Mouse (Mus musculus) midbrain, embryonic 11.5 days (tissue): ENCODE results near the gene Adh7. TPM values are rescaled to one million over a fixed set of nuclear protein-coding genes. Genes with fewer than 3 reads are reported as not detected.

Experiments
- ATAC-seq: fragments of 200-750 bp; cut with Nextera tagmentation; 2 replicates; pipeline ENCODE4 v1.8.0; 2017; ENCODE audit warnings: moderate TSS enrichment, moderate library complexity; ENCODE audit not compliant: low FRiP score
- DNase-seq: peaks from one replicate; pipeline ENCODE4 v3.0.0; 2015; ENCODE audit warnings: low spot score; ENCODE audit errors: missing footprints
- H3K27ac ChIP-seq: fragments of 300-500 bp; sonication (generic); 2 replicates; pipeline ENCODE4 v1.5.1; 2014; ENCODE audit warnings: low read depth, low read length
- H3K27me3 ChIP-seq: fragments of 300-500 bp; sonication (generic); 2 replicates; pipeline ENCODE4 v1.6.1; 2014; ENCODE audit warnings: mild to moderate bottlenecking, low read length, moderate library complexity, mixed read lengths; ENCODE audit not compliant: control insufficient read depth, insufficient read depth
- H3K36me3 ChIP-seq: fragments of 300-500 bp; sonication (generic); 2 replicates; pipeline ENCODE4 v1.6.1; 2014; ENCODE audit warnings: mild to moderate bottlenecking, low read length, moderate library complexity, mixed read lengths; ENCODE audit not compliant: control insufficient read depth, insufficient read depth
- H3K4me1 ChIP-seq: fragments of 300-500 bp; sonication (generic); 2 replicates; pipeline ENCODE4 v1.6.1; 2014; ENCODE audit warnings: low read length; ENCODE audit not compliant: control insufficient read depth, insufficient read depth
- H3K4me2 ChIP-seq: fragments of 300-500 bp; sonication (generic); 2 replicates; pipeline ENCODE4 v1.6.1; 2014; ENCODE audit warnings: mild to moderate bottlenecking, moderate library complexity
- H3K4me3 ChIP-seq: fragments of 300-500 bp; sonication (generic); 2 replicates; pipeline ENCODE4 v1.5.1; 2014; ENCODE audit warnings: low read depth, low read length
- H3K9ac ChIP-seq: fragments of 300-500 bp; sonication (generic); 2 replicates; pipeline ENCODE4 v1.6.1; 2014; ENCODE audit warnings: low read length
- H3K9me3 ChIP-seq: fragments of 300-500 bp; sonication (generic); 2 replicates; pipeline ENCODE4 v1.6.1; 2016; ENCODE audit warnings: low read length; ENCODE audit not compliant: control insufficient read depth
- WGBS: fragments of 180-500 bp; shearing (Covaris S2); extraction: QIAGEN DNeasy Blood & Tissue Kit; methylation state at CpG from one replicate; pipeline ENCODE4 v1.1.7; 2014; 5-methylcytosine and 5-hydroxymethylcytosine counted together
- polyA plus RNA-seq: library from polyadenylated mRNA; unstranded; fragments of >200 nt; fragmentation: Nextera tagmentation; extraction: Ambion mirVana; gene quantifications from 2 replicates; pipeline ENCODE4 v1.2.1, GENCODE M21; 2014

Adh7 gene
- polyA plus RNA-seq, 1 experiment from 2014 or later, result 0.16 TPM

- H3K4me1 ChIP-seq, result no peaks in the 10 kb centered on the region; the same call in 1 of the 2 replicates
- no peaks in the 10 kb centered on the region for H3K36me3 ChIP-seq
- H3K9ac ChIP-seq, result no peak within 1 kb of the TSS
- no peak within 1 kb of the TSS for H3K4me2 ChIP-seq
- no peak within 1 kb of the TSS for H3K4me3 ChIP-seq
- ATAC-seq (no peak), DNase-seq (peak; percentile 76)
- WGBS, result 78% methylated on average over 15 of the region's 15 CpGs
- H3K27me3 ChIP-seq, result no peaks in the 10 kb centered on the region
- no peak within 1 kb of the TSS for H3K27ac ChIP-seq
- H3K9me3 ChIP-seq, result no peaks in the 10 kb centered on the region
Observed at GRCm38 (mm10) chr3:138193683-138194302, 23.8 kb upstream of the Adh7 start, which contains the start of gene 4930579F01Rik. TSS of gene 4930579F01Rik (minus strand) at chr3:138193825.

GRCm38 (mm10) chr3:138197093-138197492, 20.5 kb upstream of the Adh7 start:
- peak; percentile 12; the same call in 1 of the 2 replicates for ATAC-seq
- no peak overlapping the region for H3K9ac ChIP-seq
- H3K4me1 ChIP-seq, result no peaks in the 10 kb centered on the region; the same call in 1 of the 2 replicates
- DNase-seq, result peak; percentile 72
- no peak overlapping the region for H3K4me3 ChIP-seq
- no peaks in the 10 kb centered on the region for H3K9me3 ChIP-seq
- no peak overlapping the region for H3K27ac ChIP-seq
- 82% methylated on average over 14 of the region's 14 CpGs for WGBS
- no peaks in the 10 kb centered on the region for H3K27me3 ChIP-seq
- H3K4me2 ChIP-seq, result no peak overlapping the region
- H3K36me3 ChIP-seq, result no peaks in the 10 kb centered on the region

GRCm38 (mm10) chr3:138197556-138197955, 20.0 kb upstream of the Adh7 start:
- no peak overlapping the region for H3K4me3 ChIP-seq
- no peaks in the 10 kb centered on the region for H3K27me3 ChIP-seq
- H3K9ac ChIP-seq, result no peak overlapping the region
- no peak overlapping the region for H3K27ac ChIP-seq
- DNase-seq (peak; percentile 83), ATAC-seq (no peak)
- no peaks in the 10 kb centered on the region; the same call in 1 of the 2 replicates for H3K4me1 ChIP-seq
- 67% methylated on average over 9 of the region's 9 CpGs for WGBS
- H3K36me3 ChIP-seq, result no peaks in the 10 kb centered on the region
- H3K4me2 ChIP-seq, result no peak overlapping the region
- no peaks in the 10 kb centered on the region for H3K9me3 ChIP-seq

GRCm38 (mm10) chr3:138197973-138198721, 19.4 kb upstream of the Adh7 start:
- Histone ChIP-seq H3K27ac (no peak overlapping the region), H3K27me3 (no peaks in the 10 kb centered on the region), H3K4me3 (peak overlapping the region; percentile 5; the same call in 1 of the 2 replicates), H3K36me3 (no peaks in the 10 kb centered on the region), H3K4me1 (no peaks in the 10 kb centered on the region; the same call in 1 of the 2 replicates), H3K9me3 (no peaks in the 10 kb centered on the region), H3K4me2 (peak overlapping the region; percentile 41), H3K9ac (peak overlapping the region; percentile 60)
- 26% methylated on average over 20 of the region's 20 CpGs for WGBS
- peak; percentile 94 for ATAC-seq
- peak; percentile 100 for DNase-seq

GRCm38 (mm10) chr3:138198722-138199068, 18.9 kb upstream of the Adh7 start:
- H3K9me3 ChIP-seq, result no peaks in the 10 kb centered on the region
- no peak overlapping the region for H3K27ac ChIP-seq
- no peaks in the 10 kb centered on the region for H3K27me3 ChIP-seq
- 77% methylated on average over 7 of the region's 7 CpGs for WGBS
- H3K4me3 ChIP-seq, result no peak overlapping the region
- ATAC-seq (peak; percentile 31; the same call in 1 of the 2 replicates), DNase-seq (no peak)
- H3K9ac ChIP-seq, result peak overlapping the region; percentile 60
- no peaks in the 10 kb centered on the region; the same call in 1 of the 2 replicates for H3K4me1 ChIP-seq
- H3K36me3 ChIP-seq, result no peaks in the 10 kb centered on the region
- no peak overlapping the region for H3K4me2 ChIP-seq

- Histone ChIP-seq H3K36me3 (no peaks in the 10 kb centered on the region), H3K4me2 (no peak overlapping the region), H3K9me3 (no peaks in the 10 kb centered on the region), H3K27me3 (no peaks in the 10 kb centered on the region), H3K4me3 (no peak overlapping the region), H3K27ac (no peak overlapping the region), H3K4me1 (no peaks in the 10 kb centered on the region), H3K9ac (no peak overlapping the region)
- ATAC-seq (no peak), DNase-seq (no peak)
- WGBS, result 92% methylated on average over 3 of the region's 3 CpGs
Observed at GRCm38 (mm10) chr3:138208821-138209220, 8.7 kb upstream of the Adh7 start.

GRCm38 (mm10) chr3:138210432-138211075, 7.0 kb upstream of the Adh7 start:
- no peaks in the 10 kb centered on the region for H3K36me3 ChIP-seq
- WGBS, result 84% methylated on average over 5 of the region's 5 CpGs
- DNase-seq (no peak), ATAC-seq (no peak)
- no peaks in the 10 kb centered on the region for H3K9me3 ChIP-seq
- H3K4me2 ChIP-seq, result no peak overlapping the region
- no peak overlapping the region for H3K4me3 ChIP-seq
- H3K9ac ChIP-seq, result no peak overlapping the region
- no peaks in the 10 kb centered on the region for H3K27me3 ChIP-seq
- H3K27ac ChIP-seq, result no peak overlapping the region
- H3K4me1 ChIP-seq, result peaks cover 4% of the 10 kb centered on the region; the same call in 1 of the 2 replicates

- H3K9me3 ChIP-seq, result no peaks in the 10 kb centered on the region
- no peaks in the 10 kb centered on the region for H3K27me3 ChIP-seq
- H3K36me3 ChIP-seq, result no peaks in the 10 kb centered on the region
- DNase-seq, result no peak
- ATAC-seq, result no peak
- H3K4me3 ChIP-seq, result no peak overlapping the region
- WGBS, result 89% methylated on average over 4 of the region's 4 CpGs
- H3K4me1 ChIP-seq, result peaks cover 5% of the 10 kb centered on the region; the same call in 1 of the 2 replicates
- H3K27ac ChIP-seq, result no peak overlapping the region
- no peak overlapping the region for H3K4me2 ChIP-seq
- H3K9ac ChIP-seq, result no peak overlapping the region
Observed at GRCm38 (mm10) chr3:138212431-138212951, 5.1 kb upstream of the Adh7 start.
